Mouse (Mus musculus) left cerebral cortex, adult 9 months (tissue): ENCODE results near the gene Prss50.
"Not testable (repeated sequence)": the region's sequence is repeated elsewhere in the genome, so short reads cannot be mapped to it uniquely, and the experiment has no call there.

ENCODE experiments used
- DNase-seq, 2 experiments: peaks; one replicate each; pipeline ENCODE4 v3.0.0; 2022; ENCODE audit warnings: low spot score in 2 of 2

The Prss50 gene

GRCm38 (mm10) chr9:110857781-110858472, at the start of gene Prss50:
Gene Prss50, plus strand, starts transcription at chr9:110857967.
- DNase-seq, result no peak

DNA sequence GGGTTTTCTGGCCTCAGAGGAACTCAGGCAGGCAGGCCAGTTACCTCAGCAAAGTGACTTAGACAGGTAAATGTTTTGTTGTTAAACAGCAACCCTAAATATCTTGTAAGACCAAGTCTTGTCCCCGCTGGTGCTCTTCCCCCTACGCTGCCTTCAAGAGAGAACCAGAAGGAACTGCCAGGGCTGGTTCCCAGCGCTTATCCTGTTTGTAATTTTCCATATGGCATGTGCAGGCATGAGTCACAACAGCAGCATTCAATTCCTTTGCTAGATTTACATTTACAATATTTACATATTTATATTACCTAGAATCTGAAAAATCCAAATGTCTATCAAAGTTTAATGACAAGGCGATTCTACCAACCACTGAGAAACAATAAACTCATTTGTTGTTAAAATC, 47.7 kb upstream of the Prss50 start:
- DNase-seq, result peak in 1 of 2 experiments; percentile 16

GRCm38 (mm10) chr9:110813789-110814188, 44.0 kb upstream of the Prss50 start, which contains the start of gene Prss44:
Gene Prss44, plus strand, starts transcription at chr9:110813994.
- DNase-seq, result no peak

GRCm38 (mm10) chr9:110820546-110820945, 37.2 kb upstream of the Prss50 start:
- not testable (repeated sequence) for DNase-seq

DNA sequence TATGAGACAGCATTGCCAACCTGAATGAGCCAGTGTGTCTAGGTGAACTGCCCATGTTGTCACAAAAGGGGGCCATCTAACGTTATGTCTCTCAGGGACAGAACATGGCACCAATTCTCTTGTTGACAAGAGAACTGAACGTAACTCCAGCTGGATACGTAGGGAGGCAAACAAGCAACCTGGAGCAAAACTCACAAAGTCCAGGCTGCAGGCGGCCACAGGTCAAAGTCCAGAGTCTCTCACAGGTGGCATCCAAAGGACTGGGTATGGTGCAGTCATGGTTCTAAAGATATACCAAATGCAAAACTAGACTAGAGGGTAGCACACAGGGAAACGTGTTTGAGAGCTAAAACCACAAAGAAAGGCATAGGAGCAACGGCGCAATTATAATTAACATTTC, 36.3 kb upstream of the Prss50 start:
- DNase-seq, result no peak

DNA sequence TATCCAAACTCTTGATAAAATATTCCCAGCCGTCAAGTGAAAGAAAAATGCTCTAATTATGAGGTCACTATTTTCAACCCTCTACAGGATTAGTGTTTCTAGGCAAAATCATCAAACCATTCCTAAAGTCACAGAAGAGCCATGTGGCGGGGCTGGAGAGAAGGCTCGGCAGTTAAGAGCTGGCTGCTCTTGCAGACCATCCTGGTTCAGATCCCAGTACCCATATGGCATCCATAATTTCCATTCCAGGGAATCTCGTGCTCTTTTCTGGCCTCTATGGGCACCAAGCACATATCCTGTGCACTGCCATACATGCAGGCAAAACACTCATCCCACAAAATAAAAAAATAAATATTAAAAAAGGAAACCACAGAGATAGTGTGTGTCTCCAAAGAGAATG, 32.3 kb upstream of the Prss50 start:
- no peak for DNase-seq

DNA sequence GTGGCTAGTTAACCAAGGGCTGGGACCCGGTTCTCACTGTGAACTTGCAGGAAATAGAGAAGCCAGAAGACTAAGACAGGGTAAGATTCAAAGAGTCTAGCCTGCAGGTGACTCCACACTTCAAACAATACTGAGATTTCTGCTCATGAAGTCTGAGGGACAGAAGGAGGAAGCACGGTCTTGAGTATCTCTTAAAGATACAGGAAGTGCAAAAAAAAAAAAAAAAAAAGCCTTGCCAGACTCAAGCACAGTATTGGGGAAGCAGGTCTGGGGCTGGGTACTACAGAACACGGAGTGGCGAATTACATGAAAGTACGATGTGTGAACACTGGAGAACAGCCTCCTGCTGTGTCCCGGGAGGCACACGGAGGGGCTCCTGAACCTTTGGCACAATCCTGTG, 31.9 kb upstream of the Prss50 start:
- no peak for DNase-seq

DNA sequence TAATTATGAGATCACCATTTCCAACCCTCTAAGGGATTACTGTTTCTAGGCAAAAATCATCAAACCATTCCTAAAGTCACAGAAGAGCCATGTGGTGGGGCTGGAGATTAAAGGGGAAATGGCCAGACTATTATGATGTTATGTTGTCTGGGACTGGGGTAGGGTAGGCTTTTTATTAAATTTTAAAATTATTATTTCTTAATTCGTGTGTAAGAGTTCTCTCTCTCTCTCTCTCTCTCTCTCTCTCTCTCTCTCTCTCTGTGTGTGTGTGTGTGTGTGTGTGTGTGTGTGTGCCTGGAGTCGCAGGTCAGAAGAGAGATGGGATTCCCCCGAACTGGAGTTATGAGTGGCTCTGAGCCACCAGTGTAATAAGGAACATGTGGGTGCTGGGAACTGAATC, 31.4 kb upstream of the Prss50 start, which contains the start of gene Prss43:
Gene Prss43 (plus strand): TSS at position 301 of the 400 bp plus-strand sequence.
- no peak for DNase-seq

- no peak for DNase-seq
Observed at GRCm38 (mm10) chr9:110833021-110833420, 24.7 kb upstream of the Prss50 start.

- DNase-seq, result no peak
Observed at GRCm38 (mm10) chr9:110834411-110834810, 23.4 kb upstream of the Prss50 start, which contains the start of gene Prss45. Gene Prss45, plus strand, starts transcription at chr9:110834588.

GRCm38 (mm10) chr9:110834961-110835360, 22.8 kb upstream of the Prss50 start:
- no peak for DNase-seq

- DNase-seq, result peak; percentile 5 to 10
Observed at GRCm38 (mm10) chr9:110836112-110836511, 21.7 kb upstream of the Prss50 start.

- DNase-seq, result no peak
Observed at GRCm38 (mm10) chr9:110840905-110841304, 16.9 kb upstream of the Prss50 start.

DNA sequence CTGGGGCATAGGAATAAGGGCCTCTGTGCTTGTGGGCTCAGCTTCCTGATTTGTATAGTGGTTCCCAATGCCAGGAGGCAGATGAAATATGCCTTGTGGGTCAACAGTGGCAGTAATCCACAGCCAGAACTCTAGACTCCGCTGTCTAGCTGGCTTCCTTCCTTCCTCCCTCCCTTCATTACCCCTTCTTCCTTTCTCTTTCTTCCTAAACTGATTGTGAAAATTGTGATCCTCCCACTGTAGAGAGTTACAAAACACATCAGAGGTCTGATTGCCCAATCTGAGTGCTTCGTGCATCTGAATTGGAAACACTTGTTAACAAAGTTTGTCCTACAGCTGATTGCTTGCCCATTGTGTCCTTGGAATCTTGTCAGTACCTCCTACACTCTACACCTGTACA, 16.3 kb upstream of the Prss50 start:
- DNase-seq, result no peak

DNA sequence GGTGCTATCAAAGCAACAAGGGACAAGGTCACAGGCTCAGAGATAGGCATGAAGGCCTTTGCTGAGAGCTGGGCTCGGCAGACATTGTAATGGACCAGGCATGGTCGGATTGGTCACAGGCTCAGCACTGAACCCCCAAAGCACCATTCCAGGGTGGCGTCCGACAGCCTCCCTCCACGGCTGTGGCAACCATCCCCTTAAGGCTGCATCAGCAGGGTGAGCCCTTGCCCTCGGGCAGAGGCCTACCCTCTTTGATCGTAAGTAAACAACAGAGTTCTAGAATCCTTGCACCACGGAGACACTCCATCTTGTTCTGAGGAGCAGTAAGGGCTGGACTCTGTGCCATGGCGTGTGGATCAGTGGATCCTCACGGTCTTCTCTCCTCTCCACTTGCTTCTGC, 13.6 kb upstream of the Prss50 start, which contains the start of gene Prss46:
Gene Prss46 (plus strand): TSS at position 301 of the 400 bp plus-strand sequence.
- DNase-seq, result no peak

- no peak for DNase-seq
Observed at GRCm38 (mm10) chr9:110849162-110849561, 8.6 kb upstream of the Prss50 start.

DNA sequence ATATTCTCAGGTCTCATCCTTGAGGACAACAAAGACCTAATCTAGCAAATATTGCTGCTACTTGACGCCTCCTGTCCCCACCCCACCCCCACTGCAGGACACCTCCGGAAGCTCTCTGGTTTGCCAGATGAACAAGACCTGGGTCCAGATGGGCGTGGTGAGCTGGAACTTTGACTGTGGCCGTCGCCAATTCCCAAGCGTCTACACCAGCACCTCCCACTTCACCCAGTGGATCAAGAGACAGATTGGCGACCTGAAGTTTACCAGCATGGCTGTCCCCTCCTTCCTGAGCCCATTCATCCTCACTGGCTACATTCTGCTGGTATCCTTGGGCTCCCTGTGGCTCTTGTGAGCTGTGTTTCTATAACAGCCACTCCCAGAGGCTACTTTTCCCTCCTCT, 1.9 kb upstream of the Prss50 start:
- no peak for DNase-seq

DNA sequence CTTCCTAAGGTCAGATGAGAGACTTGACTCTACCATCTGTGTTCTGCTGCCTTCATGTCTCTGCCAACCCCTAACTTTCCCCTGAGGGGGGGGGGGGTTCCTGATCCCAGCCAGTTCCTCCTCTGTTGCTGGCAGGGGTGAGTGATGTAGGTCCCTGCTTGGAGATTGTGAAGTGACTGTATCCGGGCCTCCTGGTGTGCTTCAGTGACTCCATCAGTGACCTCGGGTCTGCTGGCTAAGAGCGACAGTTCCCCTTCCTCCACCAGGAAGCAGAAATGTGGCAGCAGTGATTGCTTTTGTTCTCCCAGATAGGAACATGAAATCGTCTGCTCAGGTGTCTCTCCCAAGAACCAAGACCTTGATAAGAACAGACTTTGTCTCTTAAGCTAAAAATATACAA, 847 bp upstream of the Prss50 start:
- DNase-seq, result no peak

DNA sequence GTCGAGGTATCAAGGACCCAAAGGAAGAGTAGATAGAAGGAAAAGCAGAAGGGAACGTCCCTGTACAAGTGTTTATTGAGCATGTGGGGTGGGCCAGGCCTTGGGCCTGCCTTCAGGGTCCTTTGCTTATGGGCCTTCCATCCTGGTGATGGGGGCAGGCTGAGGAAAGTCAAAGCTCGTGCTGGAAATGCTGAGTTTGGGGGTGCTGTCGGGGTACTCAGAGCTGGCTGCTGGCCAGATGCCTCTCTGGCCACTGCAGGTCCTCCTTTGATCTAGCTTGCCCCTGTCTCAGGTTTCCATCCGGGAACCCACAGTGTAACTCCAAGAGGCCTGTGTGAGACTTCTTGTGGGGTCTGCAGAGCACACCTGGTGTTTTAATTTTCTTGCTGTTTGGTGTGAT, 756 bp downstream of the Prss50 start:
- DNase-seq, result no peak

GRCm38 (mm10) chr9:110858967-110859596, 1.3 kb downstream of the Prss50 start:
- DNase-seq, result no peak

DNA sequence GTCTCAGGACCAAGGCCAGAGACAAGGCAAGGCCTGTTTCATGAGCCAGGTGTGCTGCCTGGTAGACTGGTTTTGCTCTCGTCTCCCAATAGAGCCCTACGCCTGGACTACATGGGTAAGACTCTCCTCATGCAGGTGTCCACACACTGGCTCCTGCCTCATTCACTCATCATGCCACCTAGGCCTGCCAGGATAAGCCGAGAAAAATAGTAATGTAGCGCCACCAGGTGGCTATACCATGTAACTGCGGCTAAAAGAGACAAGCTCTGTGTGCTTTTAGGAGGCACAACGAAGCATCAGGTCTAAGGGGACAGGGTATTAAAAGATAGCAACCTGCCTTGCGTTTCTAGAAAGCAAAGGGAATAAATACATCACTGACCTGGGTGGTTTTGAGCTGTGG, 13.3 kb downstream of the Prss50 start:
- DNase-seq, result peak in 1 of 2 experiments; percentile 80

- peak in 1 of 2 experiments; percentile 60 for DNase-seq
Observed at GRCm38 (mm10) chr9:110873681-110874659, 16.2 kb downstream of the Prss50 start.
